Mouse (Mus musculus): ENCODE measurements around the gene Plcl2.

The Plcl2 gene

GRCm38 (mm10) chr17:50509251-50510104, at the start of gene Plcl2:
TSS of gene Plcl2 (plus strand) at chr17:50509403.
- DNase-seq (ENCODE audit: low read depth, low spot score), result peak; percentile 64

- DNase-seq (ENCODE audit: low read depth, low spot score), result no peak
Observed at GRCm38 (mm10) chr17:50460301-50460700, 48.9 kb upstream of the Plcl2 start.

GRCm38 (mm10) chr17:50467438-50467837, 41.8 kb upstream of the Plcl2 start:
- no peak for DNase-seq (ENCODE audit: low read depth, low spot score)

- DNase-seq (ENCODE audit: low read depth, low spot score), result no peak
Observed at GRCm38 (mm10) chr17:50469126-50469525, 40.1 kb upstream of the Plcl2 start.

- DNase-seq (ENCODE audit: low read depth, low spot score), result peak; percentile 72
Observed at GRCm38 (mm10) chr17:50469543-50470431, 39.4 kb upstream of the Plcl2 start.

GRCm38 (mm10) chr17:50470432-50471078, 38.6 kb upstream of the Plcl2 start:
- peak; percentile 58 for DNase-seq (ENCODE audit: low read depth, low spot score)

- DNase-seq (ENCODE audit: low read depth, low spot score), result no peak
Observed at GRCm38 (mm10) chr17:50471230-50471629, 38.0 kb upstream of the Plcl2 start.

GRCm38 (mm10) chr17:50477277-50477676, 31.9 kb upstream of the Plcl2 start:
- DNase-seq (ENCODE audit: low read depth, low spot score), result no peak

- peak; percentile 57 for DNase-seq (ENCODE audit: low read depth, low spot score)
Observed at GRCm38 (mm10) chr17:50480867-50481266, 28.3 kb upstream of the Plcl2 start.

- no peak for DNase-seq (ENCODE audit: low read depth, low spot score)
Observed at GRCm38 (mm10) chr17:50483700-50484099, 25.5 kb upstream of the Plcl2 start.

- DNase-seq (ENCODE audit: low read depth, low spot score), result no peak
Observed at GRCm38 (mm10) chr17:50484981-50485380, 24.2 kb upstream of the Plcl2 start.

- DNase-seq (ENCODE audit: low read depth, low spot score), result no peak
Observed at GRCm38 (mm10) chr17:50487058-50487618, 22.1 kb upstream of the Plcl2 start.

- DNase-seq (ENCODE audit: low read depth, low spot score), result no peak
Observed at GRCm38 (mm10) chr17:50487670-50488069, 21.5 kb upstream of the Plcl2 start.

- no peak for DNase-seq (ENCODE audit: low read depth, low spot score)
Observed at GRCm38 (mm10) chr17:50488406-50488805, 20.8 kb upstream of the Plcl2 start.

GRCm38 (mm10) chr17:50488895-50489294, 20.3 kb upstream of the Plcl2 start:
- DNase-seq (ENCODE audit: low read depth, low spot score), result no peak

- no peak for DNase-seq (ENCODE audit: low read depth, low spot score)
Observed at GRCm38 (mm10) chr17:50490644-50491430, 18.4 kb upstream of the Plcl2 start.

- no peak for DNase-seq (ENCODE audit: low read depth, low spot score)
Observed at GRCm38 (mm10) chr17:50491496-50491895, 17.7 kb upstream of the Plcl2 start.

- peak; percentile 52 for DNase-seq (ENCODE audit: low read depth, low spot score)
Observed at GRCm38 (mm10) chr17:50495216-50495889, 13.8 kb upstream of the Plcl2 start.

GRCm38 (mm10) chr17:50498062-50498697, 11.0 kb upstream of the Plcl2 start:
- no peak for DNase-seq (ENCODE audit: low read depth, low spot score)
